Mouse (Mus musculus) urinary bladder, postnatal 4 days (tissue): Measurements from ENCODE around the gene Dydc2.
"Not testable (repeated sequence)": the region's sequence is repeated elsewhere in the genome, so short reads cannot be mapped to it uniquely, and the experiment has no call there.

Experiments
- DNase-seq, 2 experiments: peaks; one replicate each; pipeline ENCODE4 v3.0.0; 2021 to 2022; ENCODE audit warnings: low spot score in 2 of 2

The Dydc2 gene

DNA sequence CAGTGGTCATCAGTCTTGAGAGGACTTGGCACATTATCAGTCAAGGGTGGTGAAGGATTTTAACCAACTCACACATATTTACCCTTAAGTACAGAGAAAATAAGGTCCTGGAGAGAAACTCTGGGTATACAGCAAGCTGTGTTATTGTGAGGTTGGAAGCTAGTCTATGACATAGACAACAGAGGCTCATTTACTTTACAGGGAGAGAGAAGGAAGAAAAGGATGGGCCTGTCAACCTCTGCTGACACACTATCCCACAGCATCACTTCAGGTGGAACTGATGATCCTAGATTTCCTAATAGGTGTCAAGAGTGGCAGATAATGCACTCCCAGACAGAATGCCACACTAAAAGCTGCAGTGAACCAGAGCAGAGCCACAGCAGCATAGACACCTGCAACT is at the start of gene Dydc2:
Dydc2 (minus strand) TSS at position 101 of the 400 bp plus-strand sequence.
- DNase-seq, result no peak

DNA sequence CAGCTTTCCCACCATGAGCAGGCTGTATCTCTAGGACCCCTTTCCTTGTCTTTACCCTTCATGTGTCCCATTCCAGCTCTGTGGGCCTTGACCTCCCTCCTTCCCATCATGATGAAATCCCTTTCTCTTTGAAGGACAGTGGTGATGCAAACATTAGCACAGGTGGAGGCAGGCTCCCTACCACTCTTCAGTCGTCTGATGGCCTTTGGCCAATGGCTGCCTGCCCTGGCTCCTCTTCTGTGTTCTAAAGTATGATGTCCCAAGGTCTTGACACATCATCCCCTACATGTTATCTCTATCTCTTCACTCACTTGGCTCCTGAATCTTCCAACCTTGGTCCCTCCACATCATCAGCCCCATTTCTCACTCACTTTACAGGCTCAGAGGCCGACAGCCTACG is 47.3 kb upstream of the Dydc2 start:
- no peak for DNase-seq

DNA sequence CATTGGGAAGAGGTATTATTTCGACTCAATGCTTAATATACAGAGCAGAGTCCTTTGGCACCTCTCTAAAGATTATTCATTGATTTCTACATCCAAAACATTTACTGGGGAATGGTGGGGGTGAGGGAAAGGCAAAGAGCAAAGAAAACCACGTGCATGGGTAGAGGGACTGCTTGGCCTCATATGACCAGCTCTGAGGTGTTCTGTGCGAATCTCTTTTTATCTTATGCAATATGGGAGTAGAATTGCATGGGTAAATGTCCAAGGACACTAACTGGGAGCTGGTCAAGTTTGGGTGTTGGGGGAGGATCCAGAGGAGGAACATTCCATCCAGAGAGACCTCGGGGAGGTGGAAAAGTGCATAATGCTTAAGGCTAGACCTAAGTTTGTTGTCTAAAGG is 43.9 kb upstream of the Dydc2 start:
- DNase-seq, result no peak

GRCm38 (mm10) chr14:41111031-41111668 is 42.1 kb upstream of the Dydc2 start:
- no peak for DNase-seq

DNA sequence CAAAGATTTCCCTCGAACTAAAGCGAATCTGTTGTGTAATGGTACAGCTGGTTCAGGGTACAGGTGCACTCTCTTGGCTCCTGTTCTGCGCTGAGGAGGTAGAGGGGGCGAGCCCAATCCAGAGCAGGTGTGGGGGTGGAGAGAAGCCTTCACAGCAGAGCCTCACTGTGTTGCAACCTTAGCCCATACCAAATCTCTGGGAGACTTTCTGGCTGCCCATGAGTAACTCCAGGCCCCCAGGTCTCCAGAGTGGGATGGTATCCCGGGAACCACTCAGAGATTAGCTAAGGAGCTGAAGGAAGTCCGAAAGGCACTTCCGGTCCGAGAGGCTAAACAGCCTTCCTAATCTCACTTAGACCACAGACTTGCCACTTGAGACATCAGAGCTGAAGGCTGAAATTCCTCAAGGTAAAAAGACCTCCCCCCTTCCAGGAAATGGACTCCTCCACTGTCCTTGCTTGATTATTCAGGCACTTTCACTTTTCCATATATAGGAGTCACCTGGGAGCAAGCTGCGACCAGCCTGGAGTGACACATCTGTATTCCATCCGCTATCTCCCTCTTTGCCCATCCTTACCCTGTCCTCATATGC is 35.9 kb upstream of the Dydc2 start, which contains the start of gene Mat1a:
Mat1a (plus strand) TSS at position 183 of the 592 bp plus-strand sequence.
- no peak for DNase-seq

DNA sequence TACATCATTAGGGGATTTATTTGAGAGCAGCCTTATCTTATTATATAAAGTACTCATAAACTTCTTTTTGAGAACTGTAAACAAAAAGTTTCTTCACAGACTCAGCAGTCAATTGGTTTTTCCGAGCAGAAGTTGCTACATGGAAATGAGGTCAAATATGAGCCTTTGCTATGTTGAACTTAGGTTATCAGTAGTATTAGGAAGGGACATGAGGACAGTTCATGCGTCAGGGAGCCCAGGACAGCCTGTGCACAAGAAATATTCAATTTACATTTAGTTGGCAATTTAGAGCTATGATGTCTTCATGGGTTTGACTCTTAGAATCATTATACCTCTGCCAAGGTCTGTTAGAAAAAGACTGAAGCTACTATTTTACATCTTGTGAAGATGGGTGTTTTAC is 33.3 kb upstream of the Dydc2 start:
- no peak for DNase-seq

GRCm38 (mm10) chr14:41101242-41101641 is 32.2 kb upstream of the Dydc2 start:
- DNase-seq, result no peak

- no peak for DNase-seq
These were observed 31.7 kb upstream of the Dydc2 start for GRCm38 (mm10) chr14:41100712-41101111.

DNA sequence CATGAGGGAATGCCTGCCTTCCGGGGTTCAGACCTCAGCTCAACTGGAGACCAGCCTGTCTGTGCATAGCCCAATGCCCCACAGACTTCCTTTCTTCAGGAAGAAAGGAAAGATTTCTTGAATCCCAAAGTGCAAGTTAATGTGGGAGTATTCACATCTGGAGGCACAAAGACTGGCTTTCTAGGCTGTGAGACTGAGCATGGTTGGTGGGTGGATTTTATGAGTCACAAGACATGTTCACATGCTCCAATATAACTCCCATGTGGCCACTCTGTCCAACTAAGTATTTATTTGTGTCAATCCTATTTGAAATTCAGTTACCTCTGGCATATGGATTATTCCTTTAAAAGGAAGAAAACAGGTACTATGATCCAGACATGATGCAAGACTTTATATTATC is 29.7 kb upstream of the Dydc2 start:
- no peak for DNase-seq

DNA sequence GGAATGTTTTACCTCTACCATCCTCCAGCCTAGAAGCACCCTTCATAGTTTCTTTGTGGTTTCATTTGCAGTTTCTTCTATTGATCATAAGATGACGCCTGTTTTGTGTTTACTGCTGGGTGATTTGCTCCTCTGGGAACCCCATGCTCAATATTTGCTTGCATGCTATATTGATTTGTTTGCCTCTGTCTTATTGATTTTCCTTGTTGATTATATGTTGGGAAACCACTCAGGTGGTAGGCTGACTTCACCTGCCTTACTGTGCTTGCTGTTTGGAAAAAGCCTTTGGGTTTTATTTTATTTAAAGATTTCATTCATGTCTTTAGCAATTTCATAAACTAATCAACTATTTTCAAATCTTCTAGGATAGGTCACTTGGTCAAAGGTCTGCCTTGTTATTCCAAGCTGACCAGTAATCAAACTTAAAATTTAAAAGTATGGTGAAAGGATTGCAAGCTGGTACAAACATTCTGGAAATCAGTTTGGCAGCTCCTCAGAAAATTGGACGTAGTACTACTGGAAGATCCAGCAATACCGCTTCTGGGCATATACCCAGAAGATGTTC is 27.4 kb upstream of the Dydc2 start:
- DNase-seq, result no peak

- DNase-seq, result no peak
These were observed 25.1 kb upstream of the Dydc2 start for GRCm38 (mm10) chr14:41094114-41094513.

- DNase-seq, result no peak
These were observed 21.8 kb upstream of the Dydc2 start for GRCm38 (mm10) chr14:41090777-41091176.

- DNase-seq, result no peak
These were observed 18.5 kb upstream of the Dydc2 start for GRCm38 (mm10) chr14:41087509-41087908.

GRCm38 (mm10) chr14:41082408-41082807 is 13.4 kb upstream of the Dydc2 start:
- no peak for DNase-seq

GRCm38 (mm10) chr14:41072944-41073275 is 3.9 kb upstream of the Dydc2 start:
- DNase-seq, result no peak

- peak; percentile 42 to 76 for DNase-seq
These were observed 3.4 kb upstream of the Dydc2 start, which contains the start of gene Dydc1 for GRCm38 (mm10) chr14:41072229-41072943. TSS of gene Dydc1 (plus strand) at chr14:41072911.

- DNase-seq, result no peak
These were observed 1.3 kb upstream of the Dydc2 start for GRCm38 (mm10) chr14:41070343-41070742.

DNA sequence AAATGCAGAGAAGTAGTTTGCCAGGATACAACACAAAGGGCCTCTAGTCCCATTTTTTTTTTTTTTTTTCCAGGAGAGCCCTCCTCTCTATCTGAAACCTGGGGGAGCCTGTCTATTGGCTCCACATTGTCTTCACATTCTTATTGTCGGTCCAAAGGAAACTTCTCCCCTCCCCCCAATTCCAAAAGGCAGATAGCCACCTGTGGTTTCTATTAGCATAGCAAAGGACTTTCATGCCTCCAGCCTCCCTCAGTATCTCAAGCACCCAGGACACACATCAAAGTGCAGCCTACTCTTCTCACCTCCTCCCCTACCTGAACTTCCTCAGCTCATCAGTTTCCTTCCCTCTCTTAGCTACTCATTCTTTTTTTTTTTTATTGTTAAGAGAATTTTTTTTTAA is 2.6 kb downstream of the Dydc2 start:
- DNase-seq, result no peak

DNA sequence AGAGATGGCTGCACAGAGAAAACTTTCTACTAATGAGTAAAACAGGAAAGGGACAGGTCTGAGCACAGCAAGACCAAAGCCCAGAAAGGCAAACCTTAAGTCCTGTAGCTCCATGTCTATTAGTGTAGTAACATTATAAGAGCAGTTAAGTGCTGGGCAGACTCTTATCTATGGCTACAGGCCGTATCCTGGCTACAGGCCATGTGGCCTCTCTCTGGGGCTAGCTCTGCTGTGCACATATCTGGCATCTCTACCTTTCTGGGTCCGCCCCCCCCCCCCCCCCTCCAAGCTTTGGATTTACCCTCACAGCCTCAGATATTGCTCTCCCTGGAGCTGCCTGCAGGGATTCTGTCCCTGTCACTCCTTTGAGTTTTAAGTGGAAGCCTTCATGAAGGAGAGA is 3.8 kb downstream of the Dydc2 start:
- no peak for DNase-seq

GRCm38 (mm10) chr14:41053190-41053589 is 15.8 kb downstream of the Dydc2 start:
- not testable (repeated sequence) for DNase-seq

GRCm38 (mm10) chr14:41052481-41052880 is 16.5 kb downstream of the Dydc2 start:
- DNase-seq, result no peak

DNA sequence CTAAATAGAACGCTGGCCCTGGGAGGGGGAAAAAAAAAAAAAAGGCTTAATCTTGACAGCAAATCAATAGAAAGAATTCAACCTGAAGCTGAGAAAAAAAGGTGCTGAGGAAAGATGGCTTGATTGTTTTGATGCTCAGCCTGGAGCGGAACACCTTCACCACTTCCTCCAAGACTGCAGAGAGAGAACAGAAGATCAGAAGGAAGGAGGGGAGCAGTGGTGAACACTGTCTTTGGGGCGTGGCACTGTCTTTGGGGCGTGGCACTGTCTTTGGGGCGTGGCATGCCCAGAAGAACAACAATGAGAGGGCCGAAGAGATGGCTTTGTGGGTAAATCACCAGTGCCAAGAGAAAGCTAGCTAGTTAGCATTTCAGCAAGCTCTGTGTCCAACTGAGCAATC is 18.5 kb downstream of the Dydc2 start:
- DNase-seq, result no peak

- no peak for DNase-seq
These were observed 21.6 kb downstream of the Dydc2 start for GRCm38 (mm10) chr14:41047402-41047801.
